Mouse (Mus musculus) adrenal gland, postnatal 10 days (tissue): ENCODE data around the gene Itpr1. TPM values are rescaled to one million over a fixed set of nuclear protein-coding genes. Genes with fewer than 3 reads are reported as not detected.

Experiments
- DNase-seq: peaks from one replicate; pipeline ENCODE4 v3.0.0; 2021; ENCODE audit warnings: mixed read lengths
- total RNA-seq, 2 experiments: library from RNA; stranded (reverse); gene quantifications; 2 replicates each; pipeline ENCODE4 v1.2.3; 2021

The Itpr1 gene
- total RNA-seq, 2 experiments from 2014 or later: 100 to 111 TPM

DNA sequence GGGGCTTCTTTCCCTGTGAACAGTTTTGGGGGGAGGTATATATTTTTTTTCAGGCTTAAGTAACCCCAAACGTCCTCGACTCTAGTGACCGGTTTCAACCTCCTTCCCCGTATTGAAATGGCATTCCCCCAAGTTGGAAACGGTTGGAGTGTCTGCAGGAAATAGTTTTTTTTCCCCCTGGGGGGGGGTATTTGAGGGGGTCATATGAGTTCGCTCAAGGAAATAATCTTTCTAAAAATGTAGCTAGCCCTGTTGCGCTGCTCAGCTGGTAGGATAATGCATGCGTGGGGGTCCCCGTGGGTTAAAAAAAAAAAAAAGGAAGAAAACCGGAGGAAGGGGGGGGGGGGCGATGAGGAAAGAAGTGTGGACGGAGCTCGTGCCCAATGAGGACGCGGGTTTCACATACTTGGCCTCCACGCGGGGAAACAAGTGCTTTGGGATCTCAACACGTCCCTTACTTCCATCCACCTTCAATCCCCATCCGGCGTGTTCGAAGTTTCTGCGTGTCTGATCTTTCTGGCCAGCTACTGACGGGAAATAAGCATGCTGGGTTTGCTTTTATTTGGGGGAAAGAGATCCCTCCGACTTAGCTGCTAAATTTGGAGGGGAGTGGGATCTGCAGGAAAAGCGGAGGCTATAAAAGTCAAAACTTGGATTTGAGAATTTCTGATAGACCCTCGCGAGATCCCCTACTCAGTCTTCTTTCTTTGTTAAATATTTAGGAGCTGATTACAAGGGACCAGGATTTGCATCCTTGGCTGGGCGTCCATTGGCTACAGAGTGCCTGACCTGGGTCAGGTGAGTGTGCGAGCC lies 791 bp downstream of the Itpr1 start:
- peak; percentile 47 for DNase-seq

DNA sequence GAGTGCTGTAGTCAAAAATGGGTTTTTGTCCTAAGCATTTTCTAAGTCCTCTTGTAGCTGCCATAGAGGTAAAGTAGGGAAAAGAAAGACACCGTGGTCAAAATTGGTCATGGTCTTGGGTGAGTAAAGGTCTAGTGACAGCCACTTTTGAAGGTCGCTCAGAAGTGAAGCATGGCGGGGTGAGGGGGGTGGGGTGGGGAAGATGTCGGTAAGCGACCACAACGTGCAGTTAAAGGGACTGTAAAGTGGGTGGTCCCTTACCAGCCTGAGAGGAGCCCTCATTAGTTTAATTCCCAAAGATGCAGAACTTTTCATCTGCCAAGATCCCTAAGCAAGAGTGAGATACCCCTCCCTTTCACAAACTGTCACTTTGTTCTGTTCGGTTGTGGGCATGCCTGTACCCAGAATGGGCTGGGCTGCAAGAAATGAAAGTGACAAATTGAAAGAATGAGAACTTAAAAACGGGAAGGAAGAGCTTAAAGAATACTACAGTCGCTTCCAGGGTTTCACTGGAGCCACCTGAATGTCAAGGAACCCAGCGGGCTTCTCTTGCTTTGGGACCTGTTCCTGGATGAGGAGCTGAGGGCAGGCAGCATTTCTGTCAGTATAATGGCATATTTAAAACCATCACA lies 1.5 kb downstream of the Itpr1 start:
- DNase-seq: no peak

GRCm38 (mm10) chr6:108216091-108216490 lies 3.2 kb downstream of the Itpr1 start:
- DNase-seq: no peak

- no peak for DNase-seq
These were observed 3.9 kb downstream of the Itpr1 start for GRCm38 (mm10) chr6:108216832-108217231.

DNA sequence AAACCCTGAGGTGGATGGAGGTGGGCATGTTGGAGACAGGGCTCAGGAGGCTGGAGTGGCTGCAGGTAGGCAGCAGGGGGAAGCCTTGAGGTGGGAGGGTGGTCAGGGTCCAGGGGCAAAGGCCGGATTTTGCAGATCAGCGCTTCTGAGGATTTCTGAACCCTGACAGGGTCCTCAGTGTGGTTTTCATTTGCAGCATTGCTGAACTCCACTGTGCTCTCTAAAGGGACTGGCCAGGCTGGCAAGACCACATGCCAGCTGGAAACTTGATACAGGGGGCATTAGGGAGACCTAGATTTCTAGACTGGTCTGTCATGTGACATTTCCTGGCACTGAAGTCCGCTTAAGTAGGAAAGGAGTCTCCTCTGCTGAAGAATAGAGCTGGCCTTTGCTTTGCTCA lies 5.1 kb downstream of the Itpr1 start:
- DNase-seq: no peak

DNA sequence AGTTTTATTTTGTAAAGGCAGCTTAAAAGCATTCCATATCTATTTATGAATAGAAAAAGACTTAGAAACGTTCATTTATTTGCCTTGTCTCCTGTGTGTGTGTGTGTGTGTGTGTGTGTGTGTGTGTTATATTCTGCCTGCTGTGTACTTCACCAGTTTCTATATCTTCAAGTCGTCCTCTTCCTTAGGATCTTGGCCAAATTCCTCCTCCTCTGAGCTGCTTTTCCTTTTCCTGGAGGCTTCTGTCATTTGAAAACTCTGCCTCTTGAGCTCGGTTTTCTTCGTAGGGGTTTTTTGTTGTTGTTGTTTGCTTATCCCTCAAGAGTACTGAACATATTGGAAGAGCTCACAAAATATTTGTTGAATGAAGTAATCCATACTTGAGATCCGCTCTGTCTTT lies 9.5 kb downstream of the Itpr1 start:
- no peak for DNase-seq

- no peak for DNase-seq
These were observed 10.0 kb downstream of the Itpr1 start for GRCm38 (mm10) chr6:108222875-108223274.

DNA sequence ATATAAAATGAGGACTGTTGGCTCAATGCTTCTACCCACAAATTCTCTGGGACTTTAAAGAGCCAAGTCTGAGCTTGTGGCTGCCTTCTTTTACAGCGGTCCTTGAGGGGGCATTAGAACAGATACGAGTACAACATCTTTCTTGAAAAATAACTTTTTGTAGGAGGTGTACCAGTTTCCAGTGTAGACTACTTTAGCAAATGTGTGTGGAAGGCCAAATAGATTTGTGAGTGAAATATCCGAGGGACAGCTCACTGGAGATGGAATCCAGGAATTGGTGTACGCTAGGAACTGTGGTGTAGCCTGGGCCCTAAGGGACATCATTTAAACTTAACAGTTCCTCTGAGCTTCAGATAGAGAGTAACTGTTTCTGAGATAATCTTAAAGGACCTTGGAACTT lies 11.5 kb downstream of the Itpr1 start:
- no peak for DNase-seq

DNA sequence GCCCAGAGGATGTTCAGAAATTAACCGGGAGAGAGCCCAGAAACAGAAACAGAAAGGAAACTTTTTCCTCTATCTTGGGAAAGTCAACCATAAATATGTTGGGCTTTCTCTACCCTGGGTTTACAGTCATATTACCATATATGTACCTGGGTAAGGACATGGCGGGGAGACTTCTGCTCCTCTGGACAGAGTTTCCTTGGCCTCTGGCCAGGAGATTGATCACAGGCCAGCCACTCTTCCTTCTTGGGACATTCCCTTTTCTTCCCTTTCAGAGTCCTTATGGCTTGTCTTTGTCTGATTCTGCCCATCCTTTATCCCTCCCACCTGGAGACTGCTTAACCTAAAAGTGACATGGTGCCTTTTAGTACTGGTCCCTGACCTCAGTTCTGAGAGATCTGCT lies 12.1 kb downstream of the Itpr1 start:
- no peak for DNase-seq

GRCm38 (mm10) chr6:108226230-108226629 lies 13.3 kb downstream of the Itpr1 start:
- no peak for DNase-seq

- DNase-seq: no peak
These were observed 14.6 kb downstream of the Itpr1 start for GRCm38 (mm10) chr6:108227461-108227860.

DNA sequence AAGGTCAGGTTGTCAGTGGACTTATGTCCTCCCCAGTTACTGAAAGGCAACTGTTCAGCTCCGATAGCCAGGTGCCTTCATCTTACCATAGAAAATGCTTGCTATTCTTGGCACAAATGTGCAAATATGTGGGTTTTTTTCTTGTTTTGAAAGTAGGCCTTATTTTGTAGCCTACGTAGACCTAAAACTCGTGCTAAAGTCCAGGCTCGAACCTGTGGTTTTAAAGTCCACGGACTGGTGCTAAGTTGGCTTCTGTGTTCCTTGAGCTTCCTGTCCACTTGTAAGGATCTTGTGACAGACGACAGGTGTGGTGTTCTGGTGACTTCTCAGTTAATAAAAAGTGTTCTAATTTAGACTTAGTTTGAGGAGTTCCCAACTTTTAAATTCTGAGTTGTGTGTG lies 15.2 kb downstream of the Itpr1 start:
- no peak for DNase-seq

GRCm38 (mm10) chr6:108228601-108229000 lies 15.7 kb downstream of the Itpr1 start:
- no peak for DNase-seq

DNA sequence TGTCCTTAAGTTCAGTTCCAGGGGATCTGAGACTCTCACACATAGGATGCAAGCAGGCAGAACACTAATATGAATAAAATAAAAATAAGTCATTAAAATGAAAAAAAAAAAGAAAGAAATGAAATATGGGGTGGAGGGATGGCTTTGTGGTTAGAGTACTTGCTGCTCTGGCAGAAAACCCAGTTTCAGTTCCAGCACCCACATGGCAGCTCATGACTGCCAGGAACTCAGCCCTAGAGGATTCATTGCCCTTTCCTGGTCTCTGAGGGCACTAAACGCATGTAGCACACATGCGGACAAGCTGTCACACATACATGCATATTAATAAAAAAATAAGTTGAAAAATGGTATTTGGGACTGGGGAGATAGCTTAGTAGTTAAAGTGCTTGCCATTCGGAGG lies 17.7 kb downstream of the Itpr1 start:
- no peak for DNase-seq

GRCm38 (mm10) chr6:108231892-108232710 lies 19.2 kb downstream of the Itpr1 start:
- no peak for DNase-seq

DNA sequence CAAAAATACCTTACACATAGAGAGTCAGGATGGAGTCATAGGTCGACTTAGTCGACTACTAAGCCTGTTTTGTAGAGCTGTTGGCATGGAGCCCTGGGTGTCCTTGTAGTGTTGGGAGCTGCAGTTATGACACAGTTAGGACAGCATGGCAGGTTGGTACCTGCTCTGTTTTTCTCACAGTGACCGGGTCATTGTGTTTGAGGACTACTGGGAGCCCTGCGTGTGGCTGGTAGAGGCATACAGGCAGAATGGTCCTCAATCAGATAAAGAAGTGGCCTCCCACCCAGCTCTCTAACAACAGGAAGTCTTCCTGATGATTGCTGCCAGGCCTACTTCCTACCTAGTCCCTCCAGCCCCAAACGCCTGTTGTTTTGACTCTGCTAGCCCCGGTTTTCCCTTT lies 20.2 kb downstream of the Itpr1 start:
- DNase-seq: peak; percentile 89

GRCm38 (mm10) chr6:108234536-108234935 lies 21.6 kb downstream of the Itpr1 start:
- DNase-seq: peak; percentile 57

DNA sequence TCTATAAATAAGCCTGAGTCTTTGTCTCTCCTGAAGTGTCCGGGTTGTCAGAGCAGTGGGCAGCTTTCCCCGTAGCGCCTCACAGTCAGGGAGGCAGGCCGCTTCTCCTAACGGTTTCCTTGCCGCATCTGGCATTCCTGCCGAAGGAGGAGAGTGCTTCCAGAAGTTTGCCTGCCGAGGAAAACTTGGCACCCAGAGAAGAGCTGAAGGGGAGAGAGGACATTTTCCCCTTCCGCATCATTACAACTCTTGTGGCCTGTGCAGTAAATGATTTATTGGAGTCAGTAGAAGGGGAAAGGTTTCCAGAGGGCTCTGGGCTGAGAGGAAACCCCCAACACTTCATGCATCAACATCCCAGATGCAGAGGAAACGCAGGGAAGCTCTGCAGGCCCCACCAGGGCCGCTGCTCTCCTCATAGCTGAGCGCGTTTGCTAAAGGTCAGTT lies 22.8 kb downstream of the Itpr1 start:
- no peak for DNase-seq

- DNase-seq: no peak
These were observed 23.6 kb downstream of the Itpr1 start for GRCm38 (mm10) chr6:108236411-108236921.

DNA sequence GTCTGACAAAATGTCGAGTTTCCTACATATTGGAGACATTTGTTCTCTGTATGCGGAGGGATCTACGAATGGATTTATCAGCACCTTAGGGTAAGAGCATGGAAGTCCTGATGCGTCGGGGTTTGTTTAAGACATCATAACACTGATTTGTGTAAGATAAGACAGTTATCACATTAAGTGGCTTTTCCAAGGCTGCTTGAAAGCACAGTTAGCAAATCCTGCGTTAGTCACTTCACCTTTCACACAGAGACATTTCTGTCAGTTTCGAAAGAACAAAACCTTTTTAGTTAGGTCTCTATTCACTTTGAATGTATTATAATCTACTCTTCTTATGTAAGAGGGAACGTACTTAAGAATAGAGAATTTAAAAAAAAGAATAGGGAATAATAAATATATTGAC lies 24.1 kb downstream of the Itpr1 start:
- no peak for DNase-seq

GRCm38 (mm10) chr6:108237585-108237984 lies 24.7 kb downstream of the Itpr1 start:
- DNase-seq: no peak

GRCm38 (mm10) chr6:108238011-108238410 lies 25.1 kb downstream of the Itpr1 start:
- DNase-seq: no peak

DNA sequence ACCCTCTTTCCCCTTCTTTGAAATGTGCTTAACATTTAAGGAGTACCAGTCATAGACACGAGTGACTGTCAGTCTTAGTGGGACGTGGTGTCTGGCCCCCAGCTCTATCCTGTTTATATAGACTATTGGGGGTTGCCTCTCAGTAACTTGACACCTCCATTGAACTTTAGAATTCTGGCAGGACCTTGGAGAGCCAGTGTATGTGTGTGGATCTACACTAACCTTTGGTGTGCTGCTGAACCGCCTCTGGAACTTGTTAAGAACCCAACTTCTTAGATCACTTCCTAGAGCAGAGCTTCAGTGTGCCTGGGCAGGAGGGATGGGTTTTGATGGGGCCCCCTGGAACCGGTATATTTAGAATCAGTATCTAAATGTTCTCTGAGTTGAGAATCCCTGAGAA lies 26.2 kb downstream of the Itpr1 start:
- DNase-seq: no peak
